Mouse (Mus musculus) cerebellum, adult 2 months (tissue): ENCODE measurements around the gene Agap1.

ENCODE experiments used
- CTCF ChIP-seq: fragments of 200-500 bp; IDR thresholded peaks from 2 replicates; pipeline ENCODE4 v1.5.1; 2011; ENCODE audit warnings: low read depth, mild to moderate bottlenecking, control low read depth, low read length, moderate library complexity, borderline replicate concordance; ENCODE audit not compliant: insufficient read depth
- POLR2A ChIP-seq: fragments of 200-500 bp; IDR thresholded peaks from 2 replicates; pipeline ENCODE4 v1.6.1; 2011; ENCODE audit warnings: low read length, control low read depth, borderline replicate concordance; ENCODE audit not compliant: insufficient read depth

DNA sequence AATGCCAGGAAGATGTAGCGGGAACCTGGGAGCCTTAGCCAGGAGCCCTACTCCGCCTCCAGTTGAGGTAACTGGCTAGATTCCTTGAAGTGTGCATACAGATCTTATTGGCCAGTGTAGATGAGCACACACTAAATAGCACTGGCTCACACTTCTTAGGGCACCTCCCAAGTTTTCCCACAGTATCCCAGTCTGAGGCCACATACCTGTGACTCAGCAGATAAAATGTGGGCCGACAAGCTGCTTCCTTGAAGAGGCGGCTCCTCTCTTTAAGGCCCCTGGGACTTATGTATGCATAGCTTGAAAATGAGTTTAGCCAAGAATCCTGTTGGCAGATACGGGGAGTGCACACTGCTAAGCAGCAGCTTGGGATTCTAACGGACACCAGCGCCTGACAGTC, 350.4 kb downstream of the Agap1 start:
- no peak for TF ChIP-seq CTCF
- TF ChIP-seq POLR2A = no peak
